Mouse (Mus musculus) ZHBTc4 (cell line): ENCODE measurements around the gene Rps6kb2.

Experiments
- DNase-seq: peaks from one replicate; pipeline ENCODE4 v3.0.0-alpha.2; 2011; ENCODE audit warnings: low read depth, low spot score

Rps6kb2 gene

GRCm38 (mm10) chr19:4162646-4163542 is at the start of gene Rps6kb2:
TSS of gene Rps6kb2 (minus strand) at chr19:4163354.
- peak; percentile 97 for DNase-seq

GRCm38 (mm10) chr19:4211891-4212588 is 48.9 kb upstream of the Rps6kb2 start:
- DNase-seq: no peak

- DNase-seq: no peak
These were observed 45.4 kb upstream of the Rps6kb2 start for GRCm38 (mm10) chr19:4208563-4208962.

GRCm38 (mm10) chr19:4206971-4207370 is 43.8 kb upstream of the Rps6kb2 start:
- peak; percentile 83 for DNase-seq

GRCm38 (mm10) chr19:4204889-4205288 is 41.7 kb upstream of the Rps6kb2 start:
- no peak for DNase-seq

- DNase-seq: no peak
These were observed 40.6 kb upstream of the Rps6kb2 start for GRCm38 (mm10) chr19:4203604-4204326.

GRCm38 (mm10) chr19:4203148-4203547 is 40.0 kb upstream of the Rps6kb2 start:
- no peak for DNase-seq

- no peak for DNase-seq
These were observed 39.0 kb upstream of the Rps6kb2 start for GRCm38 (mm10) chr19:4202149-4202548.

GRCm38 (mm10) chr19:4201291-4201909 is 38.2 kb upstream of the Rps6kb2 start, which contains the start of gene Rad9a:
TSS of gene Rad9a (minus strand) at chr19:4201662.
- peak; percentile 99 for DNase-seq

- no peak for DNase-seq
These were observed 34.0 kb upstream of the Rps6kb2 start for GRCm38 (mm10) chr19:4197180-4197579.

- no peak for DNase-seq
These were observed 33.4 kb upstream of the Rps6kb2 start for GRCm38 (mm10) chr19:4196548-4196947.

- no peak for DNase-seq
These were observed 32.9 kb upstream of the Rps6kb2 start for GRCm38 (mm10) chr19:4196048-4196447.

GRCm38 (mm10) chr19:4194776-4195650 is 31.9 kb upstream of the Rps6kb2 start:
- DNase-seq: no peak

- no peak for DNase-seq
These were observed 31.0 kb upstream of the Rps6kb2 start for GRCm38 (mm10) chr19:4194021-4194724.

- no peak for DNase-seq
These were observed 30.0 kb upstream of the Rps6kb2 start for GRCm38 (mm10) chr19:4193129-4193528.

GRCm38 (mm10) chr19:4192251-4192985 is 29.3 kb upstream of the Rps6kb2 start:
- DNase-seq: no peak

- DNase-seq: peak; percentile 97
These were observed 28.5 kb upstream of the Rps6kb2 start, which contains the start of gene Ppp1ca for GRCm38 (mm10) chr19:4191528-4192250. TSS of gene Ppp1ca (plus strand) at chr19:4192065.

GRCm38 (mm10) chr19:4190831-4191334 is 27.7 kb upstream of the Rps6kb2 start, which contains the start of gene Tbc1d10c:
TSS of gene Tbc1d10c (minus strand) at chr19:4191284.
- no peak for DNase-seq
